ENCODE assay signal across 24 mouse cellular contexts in genomic region chr2:78165429-78165828, GRCm38 (mm10).
DNase-seq lines count a peak whose midpoint lies in the region; ATAC-seq and TF ChIP-seq lines count a peak whose summit lies in the region.
"Had no signal": no experiment of that assay in that cellular context is flagged by ENCODE, and none has a peak within 500 bp of the region (broad histone marks: within the 10 kb centered on the region; RNA-seq: fewer than 3 reads in every experiment).

No protein-coding gene starts in this region.

- H3K4me3 ChIP-seq in lung, postnatal 0 days (ENCODE audit: low read depth, low read length): no peak overlapping the region
- no peak overlapping the region for H3K4me3 ChIP-seq in embryonic facial prominence, embryonic 10.5 days
- H3K4me3 ChIP-seq: heart, embryonic 15.5 days; hindbrain, embryonic 15.5 days; intestine, embryonic 15.5 days; layer of hippocampus, adult 2 months; limb, embryonic 13.5 days; liver, embryonic 12.5 days; lung, embryonic 15.5 days; midbrain, embryonic 12.5 days; neural tube, embryonic 15.5 days had no signal

- no peak for DNase-seq in cerebellum, postnatal 4 days (ENCODE audit: low spot score in 2 of 2)
- peak; percentile 3 for DNase-seq in lung, postnatal 14 days
- no peak for DNase-seq in lung, postnatal 0 days (ENCODE audit: low spot score)
- DNase-seq in cerebellum, postnatal 14 days: peak; percentile 58 to 65
- no peak for DNase-seq in embryonic facial prominence, embryonic 10.5 days (ENCODE audit: low spot score)
- no peak for DNase-seq in thymus, postnatal 0 days (ENCODE audit: low spot score)
- no peak for DNase-seq in urinary bladder, postnatal 25 days (ENCODE audit: low spot score)
- DNase-seq: adrenal gland, postnatal 36 days; gastrocnemius, postnatal 25 days; heart, postnatal 4 days; kidney, adult 8-10 months; kidney, postnatal 14 days; layer of hippocampus, postnatal 36 days; thymus, adult 18-20 months had no signal

- TF ChIP-seq CTCF in lung, postnatal 0 days (IDR thresholded peaks at IDR 0.05): no peak

- no peak overlapping the region for H3K4me2 ChIP-seq in lung, postnatal 0 days (replicated peaks; ENCODE audit: low read depth, low read length)
- H3K4me2 ChIP-seq: heart, embryonic 15.5 days; hindbrain, embryonic 15.5 days; intestine, embryonic 15.5 days; limb, embryonic 13.5 days; liver, embryonic 12.5 days; lung, embryonic 15.5 days; midbrain, embryonic 12.5 days; neural tube, embryonic 15.5 days had no signal

- no peaks in the 10 kb centered on the region for H3K4me1 ChIP-seq in lung, postnatal 0 days (ENCODE audit: insufficient read depth, low read depth, low read length)
- H3K4me1 ChIP-seq in embryonic facial prominence, embryonic 10.5 days: no peaks in the 10 kb centered on the region
- H3K4me1 ChIP-seq: heart, embryonic 15.5 days; hindbrain, embryonic 15.5 days; intestine, embryonic 15.5 days; limb, embryonic 13.5 days; liver, embryonic 12.5 days; lung, embryonic 15.5 days; midbrain, embryonic 12.5 days; neural tube, embryonic 15.5 days had no signal

- TF ChIP-seq EP300 in lung, postnatal 0 days (IDR thresholded peaks at IDR 0.05): no peak

- 45% methylated on average over 13 of the region's 13 CpGs for WGBS in lung, postnatal 0 days
- WGBS in embryonic facial prominence, embryonic 10.5 days: 83% methylated on average over 13 of the region's 13 CpGs

- H3K27ac ChIP-seq in lung, postnatal 0 days (ENCODE audit: low read length): no peak overlapping the region
- H3K27ac ChIP-seq in embryonic facial prominence, embryonic 10.5 days (replicated peaks): no peak overlapping the region
- H3K27ac ChIP-seq: heart, embryonic 15.5 days; hindbrain, embryonic 15.5 days; intestine, embryonic 15.5 days; layer of hippocampus, adult 2 months; limb, embryonic 13.5 days; liver, embryonic 12.5 days; lung, embryonic 15.5 days; midbrain, embryonic 12.5 days; neural tube, embryonic 15.5 days had no signal

- ATAC-seq in cerebellum, adult (ENCODE audit: insufficient number of reproducible peaks, low FRiP score, low TSS enrichment): peak; percentile 84
- no peak for ATAC-seq in lung, postnatal 0 days
- ATAC-seq: intestine, embryonic 15.5 days; liver, embryonic 12.5 days had no signal

- no peaks in the 10 kb centered on the region for H3K36me3 ChIP-seq in lung, postnatal 0 days (ENCODE audit: insufficient read depth, low read length)
- no peaks in the 10 kb centered on the region for H3K36me3 ChIP-seq in embryonic facial prominence, embryonic 10.5 days (replicated peaks)
- H3K36me3 ChIP-seq: heart, embryonic 15.5 days; hindbrain, embryonic 15.5 days; intestine, embryonic 15.5 days; limb, embryonic 13.5 days; liver, embryonic 12.5 days; lung, embryonic 15.5 days; midbrain, embryonic 12.5 days; neural tube, embryonic 15.5 days had no signal

- H3K27me3 ChIP-seq in lung, postnatal 0 days (replicated peaks; ENCODE audit: insufficient read depth, low read length): no peaks in the 10 kb centered on the region
- H3K27me3 ChIP-seq in embryonic facial prominence, embryonic 10.5 days (replicated peaks; ENCODE audit: low read depth, poor library complexity, severe bottlenecking): no peaks in the 10 kb centered on the region
- H3K27me3 ChIP-seq: heart, embryonic 15.5 days; hindbrain, embryonic 15.5 days; intestine, embryonic 15.5 days; limb, embryonic 13.5 days; liver, embryonic 12.5 days; lung, embryonic 15.5 days; midbrain, embryonic 12.5 days; neural tube, embryonic 15.5 days had no signal

- H3K9me3 ChIP-seq in lung, postnatal 0 days (ENCODE audit: low read length): no peaks in the 10 kb centered on the region
- no peaks in the 10 kb centered on the region for H3K9me3 ChIP-seq in embryonic facial prominence, embryonic 10.5 days
- H3K9me3 ChIP-seq: heart, embryonic 15.5 days; hindbrain, embryonic 15.5 days; intestine, embryonic 15.5 days; limb, embryonic 13.5 days; liver, embryonic 12.5 days; lung, embryonic 15.5 days; midbrain, embryonic 12.5 days; neural tube, embryonic 15.5 days had no signal

- no peak overlapping the region for H3K9ac ChIP-seq in lung, postnatal 0 days (replicated peaks; ENCODE audit: low read depth)
- H3K9ac ChIP-seq: heart, embryonic 15.5 days; hindbrain, embryonic 15.5 days; intestine, embryonic 15.5 days; limb, embryonic 13.5 days; liver, embryonic 12.5 days; lung, embryonic 15.5 days; midbrain, embryonic 12.5 days; neural tube, embryonic 15.5 days had no signal

Comparison
In these comparisons a context has a peak if more than half of its experiments do, and no peak if none do; other contexts are left out.
1. DNase-seq: peak in lung, postnatal 14 days (single experiment) and cerebellum, postnatal 14 days (2 of 2); none in cerebellum, postnatal 4 days (0 of 2), lung, postnatal 0 days (single experiment), embryonic facial prominence, embryonic 10.5 days (single experiment), thymus, postnatal 0 days (single experiment) and urinary bladder, postnatal 25 days (single experiment).